Mouse (Mus musculus): ENCODE data around the gene Oprl1. TPM values are rescaled to one million over a fixed set of nuclear protein-coding genes. Genes with fewer than 3 reads are reported as not detected.

Gene Oprl1
- total RNA-seq, 2 experiments from 2014 or later, result not detected

- DNase-seq, result no peak
- intact Hi-C loops (cut with DNase I), result no loop called here
Observed at GRCm38 (mm10) chr2:181763006-181763830, 48.4 kb downstream of the Oprl1 start, which contains the start of gene Myt1. Gene Myt1, plus strand, starts transcription at chr2:181763332.

GRCm38 (mm10) chr2:181763886-181764527 is 49.2 kb downstream of the Oprl1 start:
- DNase-seq, result no peak
- intact Hi-C loops (cut with DNase I), result no loop called here

DNA sequence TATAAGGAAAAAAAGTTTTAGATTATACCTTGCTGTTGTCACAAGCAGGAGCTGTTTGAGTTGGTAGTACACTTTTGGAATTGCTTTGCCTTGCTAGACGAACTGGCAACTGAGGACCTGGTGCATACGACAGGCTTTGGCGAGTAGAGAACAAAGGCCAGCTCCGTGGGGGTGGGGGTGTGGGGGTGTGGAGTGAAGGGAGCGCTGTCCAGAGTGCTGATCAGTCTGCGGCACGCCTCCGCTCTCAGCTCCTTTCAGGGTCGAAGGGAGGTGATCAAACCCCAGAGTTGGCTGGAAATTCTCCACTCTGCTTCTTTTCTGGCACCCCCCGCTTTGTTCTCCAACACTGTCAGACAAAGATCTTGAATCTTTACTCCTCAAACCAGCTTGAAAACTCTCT is 49.8 kb downstream of the Oprl1 start:
- intact Hi-C loops (cut with DNase I), result no loop called here
- DNase-seq, result peak; percentile 19 to 33

DNA sequence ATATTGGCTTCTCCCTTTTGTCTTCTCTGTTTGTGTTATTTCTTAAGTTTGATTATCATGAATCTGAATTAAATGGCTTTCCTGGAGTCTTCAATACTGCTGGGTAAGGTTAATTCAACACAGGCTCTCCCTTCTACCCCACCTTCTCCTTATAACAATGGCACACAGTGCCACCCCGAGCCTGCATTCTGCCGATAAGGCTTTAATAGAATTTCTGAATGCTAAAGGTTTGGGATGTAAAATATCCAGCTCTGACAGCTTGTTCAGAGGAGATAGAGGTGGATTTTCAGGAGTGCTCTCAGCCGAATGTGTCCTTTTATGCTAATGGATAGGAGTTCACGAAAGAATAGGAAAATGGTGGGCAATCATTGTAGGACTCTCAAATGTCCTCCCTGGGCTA is 50.4 kb downstream of the Oprl1 start:
- intact Hi-C loops (cut with DNase I), result no loop called here
- DNase-seq, result no peak

DNA sequence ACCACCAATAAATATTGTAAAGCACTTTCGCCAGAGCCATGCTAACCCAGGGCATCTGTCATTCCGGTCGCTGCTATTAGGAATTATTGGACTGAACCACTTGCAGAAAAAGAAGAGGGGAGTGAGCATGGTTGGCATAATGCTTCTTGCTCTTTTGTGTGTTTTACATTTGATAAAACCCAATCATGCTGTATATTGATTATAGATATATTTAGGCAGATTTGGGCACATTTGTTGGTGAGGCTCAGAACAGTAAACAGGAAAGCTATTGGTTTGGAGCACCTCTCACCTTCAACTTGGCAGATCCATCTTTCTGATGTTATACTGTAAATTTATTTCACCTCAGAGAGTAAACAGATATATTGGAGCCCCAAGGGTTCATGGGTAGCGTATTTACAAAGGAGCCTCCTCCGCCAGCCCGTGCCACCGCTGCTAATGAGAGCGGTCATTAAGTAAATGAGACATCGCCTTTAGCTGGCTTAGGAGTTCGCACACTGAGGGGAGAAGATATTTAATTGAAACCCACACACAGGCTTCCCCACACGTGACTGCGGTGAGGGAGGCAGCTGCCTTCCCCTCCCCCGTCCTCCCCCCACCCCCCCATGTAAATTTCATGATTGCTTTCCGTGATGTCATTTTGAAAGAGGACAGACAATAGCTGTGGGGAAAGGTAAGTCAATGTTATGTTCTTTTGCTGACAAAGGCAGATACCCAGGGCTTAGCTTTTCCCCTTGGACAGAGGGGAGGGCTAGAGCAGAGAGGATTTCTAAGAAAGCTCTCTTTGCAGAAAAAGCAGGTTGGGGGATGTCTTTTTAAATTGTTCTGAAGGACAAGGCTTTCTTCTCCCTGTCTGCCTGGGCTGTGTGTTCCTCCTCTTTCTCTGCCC is 52.1 kb downstream of the Oprl1 start:
- intact Hi-C loops (cut with DNase I), result no loop called here

DNA sequence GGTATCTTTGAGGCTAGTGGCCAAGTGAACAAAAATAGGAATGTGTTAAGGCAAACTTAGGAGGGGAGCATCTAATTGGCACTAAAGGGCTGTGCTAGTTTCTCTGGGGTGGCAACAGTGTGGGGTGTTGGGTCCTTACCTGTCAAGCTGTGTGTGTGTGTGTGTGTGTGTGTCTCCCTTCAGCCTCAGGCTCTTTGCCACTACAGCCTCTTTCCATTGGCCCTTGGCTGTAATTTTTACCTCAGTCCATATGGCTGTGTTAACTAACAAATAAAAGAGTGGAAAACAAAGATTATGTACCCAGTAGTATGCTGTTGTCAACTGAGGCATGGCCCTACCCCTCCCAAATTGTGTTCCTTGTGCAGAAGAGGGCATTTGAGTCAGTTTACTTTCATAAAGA is 53.6 kb downstream of the Oprl1 start:
- DNase-seq, result no peak
- intact Hi-C loops (cut with DNase I), result no loop called here

More for the DNA sequence above, 52.1 kb downstream of the Oprl1 start:
- no peak for DNase-seq

GRCm38 (mm10) chr2:181769397-181769796 is 54.6 kb downstream of the Oprl1 start:
- no peak for DNase-seq
- intact Hi-C loops (cut with DNase I), result no loop called here

Other genes starting within 250 kb of the Oprl1 start
- not detected for gene Abhd16b, start 221.8 kb upstream of the Oprl1 start, total RNA-seq (2021)
- gene Tpd52l2, start 217.9 kb upstream of the Oprl1 start, total RNA-seq (2021), result 10 to 100 TPM; 69.9 to 74.9 TPM
- 100 to 1,000 TPM in 1 of 2 experiments, 10 to 100 TPM in 1; 96.7 to 104 TPM for gene Dnajc5, start 194.5 kb upstream of the Oprl1 start, total RNA-seq (2021)
- gene Uckl1, start 130.1 kb upstream of the Oprl1 start, total RNA-seq (2021), result 10 to 100 TPM; 43.3 to 47.1 TPM
- 10 to 100 TPM; 37.0 to 41.1 TPM for gene Prpf6, start 123.1 kb upstream of the Oprl1 start, total RNA-seq (2021)
- gene Zfp512b, start 122.2 kb upstream of the Oprl1 start, total RNA-seq (2021), result 10 to 100 TPM; 31.2 to 39.5 TPM
- 1 to 10 TPM; 2.7 to 3.2 TPM for gene Samd10, start 115.8 kb upstream of the Oprl1 start, total RNA-seq (2021)
- gene Gm29797, start 58.0 kb upstream of the Oprl1 start, total RNA-seq (2021), result not detected
- gene Sox18, start 43.4 kb upstream of the Oprl1 start, total RNA-seq (2021), result 100 to 1,000 TPM in 1 of 2 experiments, 10 to 100 TPM in 1; 91.5 to 103 TPM
- gene Tcea2, start 34.7 kb upstream of the Oprl1 start, total RNA-seq (2021), result 10 to 100 TPM in 1 of 2 experiments, 1 to 10 TPM in 1; 8.6 to 10.7 TPM
- 10 to 100 TPM; 12.2 to 12.7 TPM for gene Rgs19, start 21.0 kb upstream of the Oprl1 start, total RNA-seq (2021)
- gene Lkaaear1, start 16.6 kb upstream of the Oprl1 start, total RNA-seq (2021), result not detected
- not detected for gene Myt1, start 48.3 kb downstream of the Oprl1 start, total RNA-seq (2021)
- 10 to 100 TPM; 40.8 to 48.7 TPM for gene Pcmtd2, start 122.8 kb downstream of the Oprl1 start, total RNA-seq (2021)
- 10 to 100 TPM; 11.4 to 12.8 TPM for gene Polr3k, start 149.3 kb downstream of the Oprl1 start, total RNA-seq (2021)